ENCODE assay signal across 10 mouse cellular contexts in genomic region chr2:25506964-25507363, GRCm38 (mm10). TPM values are rescaled to one million over a fixed set of nuclear protein-coding genes. Genes with fewer than 3 reads are reported as not detected.
A peak's percentile ranks its signal among the peaks of the same experiment; 100 is the strongest.
DNase-seq lines count a peak whose midpoint lies in the region; ATAC-seq and TF ChIP-seq lines count a peak whose summit lies in the region.
"Had no signal": no experiment of that assay in that cellular context is flagged by ENCODE, and none has a peak within 500 bp of the region (broad histone marks: within the 10 kb centered on the region; RNA-seq: fewer than 3 reads in every experiment).

No protein-coding gene starts in this region.

- no peak overlapping the region for H3K27ac ChIP-seq in lung, postnatal 0 days (ENCODE audit: low read length)
- H3K27ac ChIP-seq in heart, embryonic 11.5 days (ENCODE audit: low read depth, low read length), result no peak overlapping the region
- H3K27ac ChIP-seq: embryonic facial prominence, embryonic 13.5 days; limb, embryonic 12.5 days had no signal

- H3K9ac ChIP-seq in lung, postnatal 0 days (replicated peaks; ENCODE audit: low read depth), result no peak overlapping the region
- H3K9ac ChIP-seq in heart, embryonic 11.5 days (ENCODE audit: low read depth, low read length), result no peak overlapping the region
- H3K9ac ChIP-seq: embryonic facial prominence, embryonic 13.5 days; limb, embryonic 12.5 days had no signal

- no peaks in the 10 kb centered on the region for H3K36me3 ChIP-seq in lung, postnatal 0 days (ENCODE audit: insufficient read depth, low read length)
- H3K36me3 ChIP-seq in heart, embryonic 11.5 days (ENCODE audit: control insufficient read depth, insufficient read depth, low read length), result 0 out of 2 replicates have a peak, but pooled peaks cover 7% of the 10 kb centered on the region

- TF ChIP-seq EP300 in lung, postnatal 0 days (IDR thresholded peaks at IDR 0.05), result no peak

- peak; percentile 54 for DNase-seq in adrenal gland, postnatal 14 days
- DNase-seq in adrenal gland, adult (ENCODE audit: inconsistent age in 2 of 2, low spot score in 1 of 2), result no peak
- DNase-seq in 3T3-L1 (ENCODE audit: low read depth, low spot score), result peak; percentile 48
- peak; percentile 29 for DNase-seq in embryo, embryonic 10.5 days (ENCODE audit: low spot score)
- peak; percentile 61 for DNase-seq in lung, postnatal 0 days (ENCODE audit: low spot score)
- no peak for DNase-seq in adipocyte (ENCODE audit: low spot score)
- no peak for DNase-seq in cerebellum, adult 11 months

- peak; percentile 65 for TF ChIP-seq CTCF in lung, postnatal 0 days (IDR thresholded peaks at IDR 0.05)

- 35% methylated on average over 5 of the region's 5 CpGs for WGBS in lung, postnatal 0 days
- 38% methylated on average over 5 of the region's 5 CpGs for WGBS in heart, embryonic 11.5 days (ENCODE audit: insufficient replicate concordance)

- peak; percentile 73 for ATAC-seq in lung, postnatal 0 days
- no peak for ATAC-seq in heart, embryonic 11.5 days (replicated peaks; ENCODE audit: insufficient number of reproducible peaks, low FRiP score, low TSS enrichment)

- H3K9me3 ChIP-seq in lung, postnatal 0 days (ENCODE audit: low read length), result no peaks in the 10 kb centered on the region
- no peaks in the 10 kb centered on the region for H3K9me3 ChIP-seq in heart, embryonic 11.5 days (replicated peaks; ENCODE audit: control insufficient read depth, low read length)
- H3K9me3 ChIP-seq: embryonic facial prominence, embryonic 13.5 days; limb, embryonic 12.5 days had no signal

- H3K27me3 ChIP-seq in lung, postnatal 0 days (replicated peaks; ENCODE audit: insufficient read depth, low read length), result no peaks in the 10 kb centered on the region
- H3K27me3 ChIP-seq in heart, embryonic 11.5 days (ENCODE audit: control insufficient read depth, insufficient read depth, low read length), result no peaks in the 10 kb centered on the region
- H3K27me3 ChIP-seq: embryonic facial prominence, embryonic 13.5 days; limb, embryonic 12.5 days had no signal

- H3K4me3 ChIP-seq in lung, postnatal 0 days (ENCODE audit: low read depth, low read length), result no peak overlapping the region
- H3K4me3 ChIP-seq in heart, embryonic 11.5 days (ENCODE audit: low read depth, low read length), result no peak overlapping the region
- H3K4me3 ChIP-seq: embryonic facial prominence, embryonic 13.5 days; limb, embryonic 12.5 days had no signal

- no peaks in the 10 kb centered on the region; the same call in 1 of the 2 replicates for H3K4me1 ChIP-seq in lung, postnatal 0 days (ENCODE audit: insufficient read depth, low read depth, low read length)
- H3K4me1 ChIP-seq in heart, embryonic 11.5 days (ENCODE audit: control insufficient read depth, insufficient read depth, low read length), result peaks cover under 1% of the 10 kb centered on the region; the same call in 1 of the 2 replicates

- no peak overlapping the region for H3K4me2 ChIP-seq in lung, postnatal 0 days (replicated peaks; ENCODE audit: low read depth, low read length)
- H3K4me2 ChIP-seq in heart, embryonic 11.5 days, result no peak overlapping the region
- H3K4me2 ChIP-seq: embryonic facial prominence, embryonic 13.5 days; limb, embryonic 12.5 days had no signal

RNA-seq across cellular contexts. Expression of gene C8g, which starts 5.4 kb away (rescaled TPM):
- total RNA-seq in adrenal gland, postnatal 14 days (2021), result 4.4 and 36.5 TPM in 2 replicates
- polyA plus RNA-seq in lung, postnatal 0 days (2015; fragmentation: Nextera tagmentation; extraction: Ambion mirVana), result 2.6 and 3.2 TPM in 2 replicates
- polyA plus RNA-seq in heart, embryonic 11.5 days (2014; fragmentation: Nextera tagmentation; extraction: Ambion mirVana), result 3.4 and 3.7 TPM in 2 replicates

RNA-seq across cellular contexts. Expression of gene Fbxw5, which starts 6.4 kb away (rescaled TPM):
- 79.3 and 81.4 TPM in 2 replicates for total RNA-seq in adrenal gland, postnatal 14 days (2021)
- polyA plus RNA-seq in lung, postnatal 0 days (2015; fragmentation: Nextera tagmentation; extraction: Ambion mirVana), result 39.7 and 43.4 TPM in 2 replicates
- 66.7 and 78.7 TPM in 2 replicates for polyA plus RNA-seq in heart, embryonic 11.5 days (2014; fragmentation: Nextera tagmentation; extraction: Ambion mirVana)

RNA-seq across cellular contexts. Expression of gene Lcn12, which starts 13.3 kb away (rescaled TPM):
- not detected in 2 replicates for total RNA-seq in adrenal gland, postnatal 14 days (2021)
- polyA plus RNA-seq in lung, postnatal 0 days (2015; fragmentation: Nextera tagmentation; extraction: Ambion mirVana), result not detected in 2 replicates
- polyA plus RNA-seq in heart, embryonic 11.5 days (2014; fragmentation: Nextera tagmentation; extraction: Ambion mirVana), result not detected in 2 replicates
- polyA plus RNA-seq: embryonic facial prominence, embryonic 13.5 days; limb, embryonic 12.5 days had no signal

RNA-seq across cellular contexts. Expression of gene Ptgds, which starts 37.1 kb away (rescaled TPM):
- total RNA-seq in adrenal gland, postnatal 14 days (2021), result 8.7 and 9.9 TPM in 2 replicates
- polyA plus RNA-seq in lung, postnatal 0 days (2015; fragmentation: Nextera tagmentation; extraction: Ambion mirVana), result 5.8 and 6.1 TPM in 2 replicates
- polyA plus RNA-seq in heart, embryonic 11.5 days (2014; fragmentation: Nextera tagmentation; extraction: Ambion mirVana), result 0.66 and 1.1 TPM in 2 replicates

RNA-seq across cellular contexts. Expression of gene Traf2, which starts 39.8 kb away (rescaled TPM):
- total RNA-seq in adrenal gland, postnatal 14 days (2021), result 21.8 and 24.4 TPM in 2 replicates
- polyA plus RNA-seq in lung, postnatal 0 days (2015; fragmentation: Nextera tagmentation; extraction: Ambion mirVana), result 20.7 and 21.0 TPM in 2 replicates
- polyA plus RNA-seq in heart, embryonic 11.5 days (2014; fragmentation: Nextera tagmentation; extraction: Ambion mirVana), result 20.3 and 21.9 TPM in 2 replicates

Comparison
In these comparisons a context has a peak if more than half of its experiments do, and no peak if none do; other contexts are left out.
1. DNase-seq: peak in adrenal gland, postnatal 14 days (single experiment), 3T3-L1 (single experiment), embryo, embryonic 10.5 days (single experiment) and lung, postnatal 0 days (single experiment); none in adrenal gland, adult (0 of 2), adipocyte (single experiment) and cerebellum, adult 11 months (single experiment).